Mouse (Mus musculus): ENCODE results near the gene Dgkb. TPM values are rescaled to one million over a fixed set of nuclear protein-coding genes. Genes with fewer than 3 reads are reported as not detected.
A peak's percentile ranks its signal among the peaks of the same experiment; 100 is the strongest.

Gene Dgkb
- polyA plus RNA-seq, 1 experiment from 2014 or later, result 0.78 TPM

DNA sequence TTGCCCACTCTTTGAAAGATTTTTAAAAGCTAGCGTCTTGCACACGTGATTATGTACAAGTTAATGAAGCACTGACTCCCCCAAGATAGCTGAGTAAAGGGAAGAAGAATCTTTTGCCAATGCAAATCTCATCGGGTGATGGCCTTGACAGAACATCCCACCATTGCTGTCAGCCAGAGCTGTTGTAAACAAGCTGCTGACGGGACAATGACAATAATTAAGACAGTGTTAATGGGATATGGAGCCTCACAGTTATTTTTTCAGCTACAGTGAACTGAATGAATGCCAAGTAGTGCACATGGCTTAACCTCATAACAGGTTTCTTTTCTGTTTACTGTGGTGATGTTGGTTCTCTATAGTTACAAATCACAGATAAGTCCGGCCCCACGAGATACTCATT lies 568.4 kb downstream of the Dgkb start:
- H3K9me3 ChIP-seq (replicated peaks; ENCODE audit: low read length), result no peaks in the 10 kb centered on the region
- no peak for ATAC-seq (replicated peaks; ENCODE audit: low FRiP score, low read depth)
- no peaks in the 10 kb centered on the region for H3K27me3 ChIP-seq (ENCODE audit: insufficient read depth, low read length)
- no peak overlapping the region for H3K4me3 ChIP-seq (replicated peaks; ENCODE audit: low read depth, low read length)
- no peak for DNase-seq (ENCODE audit: low spot score)
- TF ChIP-seq CTCF (IDR thresholded peaks at IDR 0.05; ENCODE audit: low read depth), result no peak
- no peaks in the 10 kb centered on the region for H3K36me3 ChIP-seq (ENCODE audit: insufficient read depth, low read length)
- no peak overlapping the region for H3K9ac ChIP-seq (ENCODE audit: low read depth, low read length)
- 82% methylated on average over 6 of the region's 6 CpGs for WGBS
- H3K4me2 ChIP-seq (ENCODE audit: low read length), result no peak overlapping the region
- H3K4me1 ChIP-seq (replicated peaks; ENCODE audit: insufficient read depth, low read length), result no peaks in the 10 kb centered on the region
- no peak overlapping the region for H3K27ac ChIP-seq

GRCm38 (mm10) chr12:38386991-38387390 lies 569.5 kb downstream of the Dgkb start:
- Histone ChIP-seq H3K4me3 (replicated peaks; ENCODE audit: low read depth, low read length) (no peak overlapping the region), H3K27me3 (ENCODE audit: insufficient read depth, low read length) (no peaks in the 10 kb centered on the region), H3K4me1 (replicated peaks; ENCODE audit: insufficient read depth, low read length) (no peaks in the 10 kb centered on the region), H3K9me3 (replicated peaks; ENCODE audit: low read length) (no peaks in the 10 kb centered on the region), H3K4me2 (ENCODE audit: low read length) (no peak overlapping the region), H3K27ac (no peak overlapping the region), H3K36me3 (ENCODE audit: insufficient read depth, low read length) (no peaks in the 10 kb centered on the region), H3K9ac (ENCODE audit: low read depth, low read length) (no peak overlapping the region)
- WGBS, result 77% methylated on average over 1 of the region's 1 CpGs
- DNase-seq (ENCODE audit: low spot score) (no peak), ATAC-seq (replicated peaks; ENCODE audit: low FRiP score, low read depth) (no peak)
- TF ChIP-seq CTCF (IDR thresholded peaks at IDR 0.05; ENCODE audit: low read depth), result no peak

DNA sequence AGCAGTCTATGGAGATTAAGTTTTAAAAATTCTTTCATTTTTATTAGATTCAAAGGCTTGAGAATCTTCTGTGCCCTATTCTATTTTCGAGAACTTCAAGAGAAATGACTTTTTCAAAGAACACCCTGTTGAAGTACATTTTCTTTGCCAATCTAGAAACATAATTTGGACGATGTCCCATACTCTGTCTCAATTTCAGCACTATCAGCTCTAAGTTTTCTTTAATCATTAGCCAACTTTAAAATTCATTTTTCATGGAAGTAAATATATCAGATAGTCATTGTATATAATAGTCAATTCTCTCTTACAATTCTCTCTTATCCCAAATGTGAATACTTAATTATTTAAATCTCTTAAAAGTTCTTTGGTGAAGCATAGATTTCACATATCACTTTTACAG lies 570.1 kb downstream of the Dgkb start:
- Histone ChIP-seq H3K4me2 (ENCODE audit: low read length) (no peak overlapping the region), H3K27me3 (ENCODE audit: insufficient read depth, low read length) (no peaks in the 10 kb centered on the region), H3K27ac (no peak overlapping the region), H3K4me1 (replicated peaks; ENCODE audit: insufficient read depth, low read length) (no peaks in the 10 kb centered on the region), H3K4me3 (replicated peaks; ENCODE audit: low read depth, low read length) (no peak overlapping the region), H3K36me3 (ENCODE audit: insufficient read depth, low read length) (no peaks in the 10 kb centered on the region), H3K9ac (ENCODE audit: low read depth, low read length) (no peak overlapping the region), H3K9me3 (replicated peaks; ENCODE audit: low read length) (no peaks in the 10 kb centered on the region)
- ATAC-seq (replicated peaks; ENCODE audit: low FRiP score, low read depth), result no peak
- no peak for DNase-seq (ENCODE audit: low spot score)
- WGBS, result 81% methylated on average over 2 of the region's 2 CpGs
- TF ChIP-seq CTCF (IDR thresholded peaks at IDR 0.05; ENCODE audit: low read depth), result no peak

DNA sequence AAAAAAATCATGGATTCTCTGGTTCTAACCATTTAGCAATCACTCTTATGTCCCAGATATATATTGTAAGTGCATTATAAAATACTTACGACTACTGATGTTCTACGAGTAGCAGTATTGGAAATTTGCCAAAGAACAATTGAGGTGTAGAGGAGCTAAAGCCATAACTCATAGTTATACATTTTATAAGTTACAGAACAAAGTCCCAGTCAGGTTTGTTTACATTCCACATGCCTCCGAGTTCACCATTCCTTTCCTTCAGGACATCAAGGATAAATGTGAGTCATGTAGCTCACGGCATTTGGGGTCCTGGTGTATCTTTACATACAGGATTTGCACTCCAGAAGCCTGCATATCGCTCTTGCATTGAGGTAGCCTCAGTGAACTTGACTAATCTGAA lies 570.7 kb downstream of the Dgkb start:
- 45% methylated on average over 5 of the region's 5 CpGs for WGBS
- no peaks in the 10 kb centered on the region for H3K27me3 ChIP-seq (ENCODE audit: insufficient read depth, low read length)
- H3K9me3 ChIP-seq (replicated peaks; ENCODE audit: low read length), result no peaks in the 10 kb centered on the region
- no peak overlapping the region for H3K9ac ChIP-seq (ENCODE audit: low read depth, low read length)
- no peak overlapping the region for H3K27ac ChIP-seq
- no peaks in the 10 kb centered on the region for H3K36me3 ChIP-seq (ENCODE audit: insufficient read depth, low read length)
- H3K4me1 ChIP-seq (replicated peaks; ENCODE audit: insufficient read depth, low read length), result no peaks in the 10 kb centered on the region
- no peak for ATAC-seq (replicated peaks; ENCODE audit: low FRiP score, low read depth)
- DNase-seq (ENCODE audit: low spot score), result no peak
- no peak overlapping the region for H3K4me3 ChIP-seq (replicated peaks; ENCODE audit: low read depth, low read length)
- no peak overlapping the region for H3K4me2 ChIP-seq (ENCODE audit: low read length)
- no peak for TF ChIP-seq CTCF (IDR thresholded peaks at IDR 0.05; ENCODE audit: low read depth)

DNA sequence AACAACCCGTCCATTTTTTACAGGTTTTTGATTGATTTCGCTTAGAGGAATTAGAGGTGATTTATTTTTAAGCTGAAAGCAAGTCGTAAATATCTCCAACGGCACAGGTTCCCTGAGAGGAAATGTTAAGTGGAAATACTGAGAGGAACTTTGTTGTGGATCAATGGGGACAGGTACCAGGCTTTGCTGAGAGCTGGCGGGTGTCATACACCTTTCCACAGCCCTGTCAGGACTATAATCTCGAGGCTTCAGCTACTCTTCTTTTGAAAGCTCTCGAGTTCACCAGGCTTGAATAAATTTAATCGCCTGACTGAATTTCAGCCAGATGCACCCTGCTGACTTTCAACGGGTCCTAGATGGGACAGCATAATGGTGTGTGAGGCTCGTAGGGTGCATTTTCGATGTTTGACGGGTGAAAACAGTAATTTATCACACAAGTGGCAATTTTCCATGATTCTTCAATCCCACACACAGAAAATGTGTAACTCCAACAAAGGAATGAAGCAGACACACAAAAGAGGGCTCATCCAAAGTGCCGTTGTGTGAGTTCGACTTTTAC lies 580.3 kb downstream of the Dgkb start:
- Histone ChIP-seq H3K9me3 (replicated peaks; ENCODE audit: low read length) (no peaks in the 10 kb centered on the region), H3K27ac (no peak overlapping the region), H3K4me2 (ENCODE audit: low read length) (no peak overlapping the region), H3K9ac (ENCODE audit: low read depth, low read length) (no peak overlapping the region), H3K27me3 (ENCODE audit: insufficient read depth, low read length) (no peaks in the 10 kb centered on the region), H3K36me3 (ENCODE audit: insufficient read depth, low read length) (no peaks in the 10 kb centered on the region), H3K4me1 (replicated peaks; ENCODE audit: insufficient read depth, low read length) (no peaks in the 10 kb centered on the region), H3K4me3 (replicated peaks; ENCODE audit: low read depth, low read length) (no peak overlapping the region)
- ATAC-seq (replicated peaks; ENCODE audit: low FRiP score, low read depth) (no peak), DNase-seq (ENCODE audit: low spot score) (peak; percentile 0)
- no peak for TF ChIP-seq CTCF (IDR thresholded peaks at IDR 0.05; ENCODE audit: low read depth)
- WGBS, result 38% methylated on average over 14 of the region's 14 CpGs

DNA sequence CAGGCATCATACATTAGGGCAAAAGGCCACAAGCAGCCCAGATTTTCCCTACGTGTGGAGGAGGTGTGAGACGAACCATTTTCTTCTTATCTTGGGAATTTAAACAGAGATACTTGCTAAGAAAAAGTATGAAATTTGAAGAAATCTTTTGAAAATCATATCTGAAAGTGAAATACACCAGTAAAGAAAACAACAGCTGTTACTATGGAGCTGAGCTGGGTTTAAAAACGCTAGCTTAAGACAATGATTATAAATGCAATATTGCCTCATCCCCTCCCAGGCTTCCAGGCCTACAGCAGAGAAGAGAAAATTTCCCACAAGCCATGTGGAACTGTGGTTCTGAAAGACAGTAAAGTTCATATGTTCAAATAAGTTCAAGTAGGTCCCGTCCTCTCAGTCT lies 582.6 kb downstream of the Dgkb start:
- H3K4me2 ChIP-seq (ENCODE audit: low read length), result no peak overlapping the region
- 75% methylated on average over 4 of the region's 4 CpGs for WGBS
- no peak for TF ChIP-seq CTCF (IDR thresholded peaks at IDR 0.05; ENCODE audit: low read depth)
- H3K27me3 ChIP-seq (ENCODE audit: insufficient read depth, low read length), result no peaks in the 10 kb centered on the region
- no peak overlapping the region for H3K4me3 ChIP-seq (replicated peaks; ENCODE audit: low read depth, low read length)
- H3K9me3 ChIP-seq (replicated peaks; ENCODE audit: low read length), result no peaks in the 10 kb centered on the region
- H3K27ac ChIP-seq, result no peak overlapping the region
- H3K36me3 ChIP-seq (ENCODE audit: insufficient read depth, low read length), result no peaks in the 10 kb centered on the region
- DNase-seq (ENCODE audit: low spot score) (no peak), ATAC-seq (replicated peaks; ENCODE audit: low FRiP score, low read depth) (no peak)
- no peaks in the 10 kb centered on the region for H3K4me1 ChIP-seq (replicated peaks; ENCODE audit: insufficient read depth, low read length)
- no peak overlapping the region for H3K9ac ChIP-seq (ENCODE audit: low read depth, low read length)
